Mouse (Mus musculus): ENCODE measurements around the gene Tnks1bp1. TPM values are rescaled to one million over a fixed set of nuclear protein-coding genes. Genes with fewer than 3 reads are reported as not detected.
A peak's percentile ranks its signal among the peaks of the same experiment; 100 is the strongest.

Gene Tnks1bp1
- total RNA-seq, 2 experiments from 2014 or later, result 26.0 to 29.1 TPM

DNA sequence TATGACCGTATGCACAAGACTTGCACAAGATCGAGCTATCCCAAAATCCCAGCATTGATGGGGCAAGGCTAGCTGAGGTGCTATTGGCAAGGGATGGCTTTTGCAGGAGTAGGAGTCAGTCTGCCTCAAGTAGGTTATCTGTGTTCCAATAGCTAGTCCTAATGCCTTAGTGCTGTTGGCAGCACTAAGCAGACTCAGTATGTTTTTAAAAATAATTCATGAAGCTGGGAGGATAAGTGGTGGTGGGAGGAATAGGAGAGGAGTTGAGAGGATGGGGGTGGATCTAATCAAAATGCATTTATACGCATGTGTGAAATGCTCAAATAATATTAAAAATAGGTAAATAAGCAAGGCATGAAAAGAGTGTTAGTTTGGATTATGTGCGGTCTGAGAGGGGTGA, 43.5 kb downstream of the Tnks1bp1 start:
- no peak for DNase-seq

DNA sequence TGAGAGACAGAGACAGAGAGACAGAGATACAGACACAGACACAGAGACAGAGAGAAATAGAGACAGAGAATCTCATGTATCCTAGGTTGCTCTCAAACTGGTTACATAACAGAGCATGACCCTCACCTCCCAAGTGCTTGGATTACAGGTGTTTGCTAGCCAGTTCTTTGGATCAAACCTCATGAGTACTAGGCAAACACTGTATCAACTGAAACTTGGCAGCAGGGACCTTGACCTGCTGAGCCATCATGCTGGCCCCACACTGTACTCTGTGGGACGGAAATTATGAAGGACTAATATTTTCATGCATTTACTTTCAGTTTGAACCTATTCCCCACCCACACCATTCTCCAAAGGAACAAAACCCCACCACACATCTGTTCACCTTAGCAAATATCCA, 45.6 kb downstream of the Tnks1bp1 start:
- DNase-seq, result no peak

DNA sequence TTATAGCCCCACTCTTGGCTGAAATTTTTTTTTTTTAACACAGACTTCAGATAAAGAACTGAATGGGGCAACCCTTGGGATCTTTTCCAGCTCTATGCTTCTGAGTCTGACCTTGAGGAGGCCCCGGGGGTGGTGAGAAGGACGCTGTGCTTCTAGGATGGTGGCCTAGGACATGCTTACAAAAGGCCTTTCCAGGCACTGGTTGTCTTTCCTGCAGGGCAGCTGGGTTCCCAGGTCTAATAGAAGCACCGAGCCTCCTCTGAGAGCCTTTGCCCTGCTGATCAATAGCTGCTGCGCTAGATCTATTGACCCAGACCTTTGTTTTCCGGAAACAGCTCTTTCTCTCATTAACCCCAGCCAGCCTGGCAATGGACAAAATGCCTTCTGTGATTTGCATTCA, 48.1 kb downstream of the Tnks1bp1 start:
- DNase-seq, result no peak

DNA sequence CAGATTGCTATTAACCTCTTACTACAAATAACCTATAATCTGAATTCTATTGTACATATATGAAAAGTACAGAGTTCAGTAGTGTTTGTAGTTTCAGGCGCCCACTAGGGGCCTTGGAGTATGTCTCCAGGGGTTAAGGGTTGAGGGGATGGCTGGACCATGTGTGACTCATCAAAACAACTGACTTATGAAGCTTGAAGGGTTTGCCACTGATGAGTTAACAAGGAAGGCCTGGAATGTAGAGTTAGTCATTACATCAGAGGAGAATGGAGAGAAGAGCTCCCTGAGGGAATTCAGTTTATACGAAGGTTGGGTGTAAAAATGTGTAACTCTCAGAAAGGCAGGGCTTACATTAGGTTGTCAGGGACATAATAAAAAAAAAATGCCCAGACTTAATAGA, 50.2 kb downstream of the Tnks1bp1 start:
- no peak for DNase-seq

DNA sequence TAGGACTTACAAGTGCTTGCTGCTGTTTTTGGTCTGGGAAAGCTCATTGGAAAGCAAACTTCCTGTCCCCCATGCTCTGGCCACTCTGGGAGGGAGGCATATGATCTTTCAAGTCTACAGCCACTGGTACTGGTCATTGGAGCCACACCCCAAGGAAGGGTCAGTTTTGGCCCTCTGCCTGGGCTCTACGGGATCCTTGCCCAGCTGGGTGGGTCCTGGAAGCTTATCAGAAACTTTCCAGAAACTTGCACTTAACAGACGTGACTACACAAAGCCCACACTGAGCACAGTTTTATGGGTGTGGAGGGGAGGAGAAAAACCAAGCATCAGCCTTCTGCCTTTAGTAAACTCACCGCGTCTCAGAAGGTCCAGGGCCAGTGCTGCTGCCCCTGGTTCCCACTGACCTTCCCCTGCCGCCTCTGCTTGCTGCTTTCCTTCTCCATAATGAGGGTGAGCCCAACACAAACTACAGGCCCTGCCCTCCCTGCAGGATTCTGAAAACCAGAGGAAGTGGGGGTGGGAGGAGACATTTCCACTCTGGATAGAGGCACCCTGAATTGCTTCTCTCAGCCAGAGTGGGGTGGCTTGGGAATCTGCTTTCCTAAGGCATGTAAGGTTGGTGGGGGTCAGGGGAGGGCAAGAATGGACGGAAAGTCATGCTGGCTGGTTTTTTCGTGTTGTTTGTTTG, 51.1 kb downstream of the Tnks1bp1 start:
- peak; percentile 79 for DNase-seq

- no peak for DNase-seq
These were observed 55.4 kb downstream of the Tnks1bp1 start for GRCm38 (mm10) chr2:85103201-85103600.

DNA sequence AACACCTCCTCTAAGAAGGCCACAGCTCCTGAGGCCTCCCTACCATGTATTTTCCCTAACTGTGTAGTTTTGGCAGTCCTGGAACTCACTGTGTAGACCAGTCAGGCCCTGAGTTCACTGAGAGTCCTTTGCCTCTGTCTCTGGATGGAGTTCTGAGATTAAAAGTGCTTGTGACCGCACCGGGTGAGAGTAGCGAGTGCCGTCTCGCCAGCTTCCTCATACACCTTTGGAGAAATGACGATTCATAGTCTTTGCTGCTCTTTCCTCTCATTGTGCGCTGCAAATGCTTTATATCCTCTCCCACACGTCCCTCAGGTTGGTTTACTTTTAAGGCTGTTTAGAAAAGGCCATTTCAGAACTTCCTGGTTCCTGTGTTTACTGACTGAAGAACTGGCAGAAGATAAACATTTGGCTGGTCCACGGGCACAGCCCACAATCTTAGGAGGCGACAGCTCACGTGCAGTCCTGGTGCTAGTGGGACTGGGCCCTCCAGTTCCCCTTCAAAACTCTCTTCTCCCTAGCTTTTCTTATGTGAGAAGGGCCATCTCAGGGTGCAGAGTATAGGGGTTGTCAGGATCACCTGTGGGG, 57.7 kb downstream of the Tnks1bp1 start:
- no peak for DNase-seq

DNA sequence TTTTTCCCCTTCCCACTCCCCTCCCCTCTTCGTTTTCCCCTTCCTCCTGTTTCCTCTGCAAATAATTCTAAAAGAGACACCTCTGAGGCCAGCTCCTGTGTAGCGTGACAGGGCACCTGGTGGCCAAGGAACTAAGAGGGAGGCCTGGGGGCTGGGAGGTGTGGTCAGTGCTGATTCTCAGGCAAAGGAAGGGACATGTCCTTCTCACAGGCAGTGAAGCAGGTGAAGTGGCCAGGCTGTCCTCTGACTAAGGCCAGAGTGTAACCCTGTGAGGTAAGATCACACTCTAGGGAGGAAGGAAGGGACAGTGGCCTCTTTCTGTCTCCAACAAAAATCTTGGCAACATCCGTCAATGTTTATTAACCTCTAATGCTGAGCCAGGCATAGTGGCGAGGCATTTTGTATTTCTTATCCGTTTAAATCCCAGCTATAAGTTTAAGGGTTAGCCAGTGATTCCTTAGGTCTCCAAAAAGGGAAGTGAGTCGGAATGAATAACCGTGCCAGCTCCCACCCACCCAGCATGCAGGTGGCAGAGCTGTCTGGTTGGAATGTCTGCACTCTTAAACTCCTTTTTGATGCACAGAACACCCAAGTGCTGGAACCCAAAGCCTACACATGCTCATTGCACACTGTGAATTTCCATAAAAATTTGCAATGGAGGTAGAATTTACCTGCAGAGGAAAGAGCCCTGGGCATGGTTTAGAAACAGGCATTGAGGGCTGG, 58.4 kb downstream of the Tnks1bp1 start:
- DNase-seq, result no peak

GRCm38 (mm10) chr2:85106941-85107340, 59.1 kb downstream of the Tnks1bp1 start:
- no peak for DNase-seq

DNA sequence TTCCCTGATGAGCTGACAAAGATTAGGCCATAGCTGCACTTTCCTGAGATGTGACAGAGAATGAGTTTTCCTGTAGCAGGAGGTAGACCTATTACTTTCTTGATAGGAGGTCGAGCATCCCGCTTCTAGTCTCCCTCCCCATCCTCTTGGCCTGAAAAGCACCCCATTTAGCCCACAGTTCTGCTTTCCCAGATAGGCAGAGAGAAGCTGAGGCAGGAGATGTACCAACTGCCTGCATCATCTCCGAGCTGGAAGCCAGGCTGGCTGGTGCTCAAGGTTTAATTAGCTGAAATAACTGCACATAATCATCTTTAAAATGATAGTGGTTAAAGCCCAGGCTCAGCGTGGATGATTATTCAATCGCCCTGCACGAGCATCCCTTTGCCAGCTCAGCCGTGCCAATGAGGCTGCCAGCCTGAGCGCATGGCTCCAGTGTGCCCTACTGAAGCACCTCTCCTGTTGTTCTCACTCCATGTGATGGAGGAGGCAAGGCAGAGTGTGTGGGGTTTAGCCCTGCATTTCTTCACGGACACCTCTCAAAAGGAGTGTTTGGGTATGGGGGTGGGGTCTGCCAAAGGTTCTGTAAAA, 62.6 kb downstream of the Tnks1bp1 start:
- no peak for DNase-seq

Other genes starting within 250 kb of the Tnks1bp1 start
- 1 to 10 TPM; 4.2 to 8.1 TPM for gene Ube2l6, start 249.2 kb upstream of the Tnks1bp1 start, total RNA-seq (2021)
- gene Smtnl1, start 225.4 kb upstream of the Tnks1bp1 start, total RNA-seq (2021), result 100 to 1,000 TPM; 101 to 105 TPM
- gene Timm10, start 221.0 kb upstream of the Tnks1bp1 start, total RNA-seq (2021), result 10 to 100 TPM; 49.3 to 51.3 TPM
- 1 to 10 TPM; 7.7 to 8.4 TPM for gene Slc43a1, start 209.2 kb upstream of the Tnks1bp1 start, total RNA-seq (2021)
- under 1 TPM; 0.43 to 0.54 TPM for gene Rtn4rl2, start 161.3 kb upstream of the Tnks1bp1 start, total RNA-seq (2021)
- gene Slc43a3, start 111.4 kb upstream of the Tnks1bp1 start, total RNA-seq (2021), result 10 to 100 TPM; 22.9 to 23.4 TPM
- gene Prg2, start 67.6 kb upstream of the Tnks1bp1 start, total RNA-seq (2021), result not detected
- not detected for gene Prg3, start 59.8 kb upstream of the Tnks1bp1 start, total RNA-seq (2021)
- gene Ssrp1, start 10.8 kb upstream of the Tnks1bp1 start, total RNA-seq (2021), result 10 to 100 TPM; 25.5 to 28.3 TPM
- under 1 TPM; 0.40 to 0.43 TPM for gene P2rx3, start 10.6 kb upstream of the Tnks1bp1 start, total RNA-seq (2021)
- 10 to 100 TPM; 13.7 to 16.9 TPM for gene Aplnr, start 88.2 kb downstream of the Tnks1bp1 start, total RNA-seq (2021)
- 1 to 10 TPM in 1 of 2 experiments, under 1 TPM in 1; 0.59 to 1.8 TPM for gene Lrrc55, start 149.2 kb downstream of the Tnks1bp1 start, total RNA-seq (2021)